Mouse (Mus musculus): ENCODE data around the gene Trp53bp1. TPM values are rescaled to one million over a fixed set of nuclear protein-coding genes. Genes with fewer than 3 reads are reported as not detected.

The Trp53bp1 gene
- total and polyA plus RNA-seq, 3 experiments: 38.0 to 68.7 (median 55.2) TPM

DNA sequence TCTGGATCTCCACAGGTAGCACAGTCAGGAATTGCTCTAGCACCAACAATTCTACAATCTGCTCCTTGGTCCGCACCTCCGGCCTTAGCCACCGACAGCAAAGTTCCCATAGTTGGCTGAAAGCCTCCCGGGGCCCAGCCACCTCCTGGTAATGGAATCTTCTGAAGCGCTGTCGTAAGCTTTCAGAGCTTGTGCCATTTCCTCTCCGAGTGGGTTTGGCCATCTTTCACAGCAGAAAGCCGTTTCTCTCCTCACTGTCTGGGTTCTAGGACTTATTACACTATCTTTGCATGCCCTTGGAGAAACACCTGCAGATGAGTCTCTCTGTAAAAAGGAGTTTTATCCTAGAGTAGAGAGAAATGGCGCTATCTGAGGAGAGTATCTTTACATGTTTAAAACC, 101.3 kb downstream of the Trp53bp1 start:
- Histone ChIP-seq H3K36me3 (replicated peaks in 1 of 2; ENCODE audit: control insufficient read depth in 1 of 2, insufficient read depth in 1 of 2, low read length in 1 of 2) (peaks cover 23 to 47% of the 10 kb centered on the region in 2 experiments), H3K27ac (ENCODE audit: insufficient read depth, low read depth) (no peak overlapping the region), H3K9me3 (replicated peaks; ENCODE audit: low read length) (no peaks in the 10 kb centered on the region), H3K9ac (ENCODE audit: insufficient read depth, low read depth) (peak overlapping the region; percentile 87), H3K4me2 (ENCODE audit: insufficient read depth, low read depth, poor library complexity, severe bottlenecking) (peak overlapping the region; percentile 94), H3K4me3 (replicated peaks in 1 of 3; ENCODE audit: low read depth in 2 of 3, low read length in 2 of 3, poor library complexity in 1 of 3) (peak overlapping the region; percentile 55 to 87 (median 70)), H3K27me3 (replicated peaks) (no peaks in the 10 kb centered on the region), H3K4me1 (ENCODE audit: control insufficient read depth in 1 of 2, insufficient read depth in 2 of 2) (peaks cover 4 to 32% of the 10 kb centered on the region in 2 experiments; a peak in 3 of 4 replicates), H3K79me2 (replicated peaks; ENCODE audit: control insufficient read depth, extremely low read depth, insufficient read depth, poor library complexity, severe bottlenecking) (peaks cover 24% of the 10 kb centered on the region)
- dilution Hi-C loops (cut with MboI; ENCODE audit: extremely low pct_ligation_motif_present, extremely low pct_unique_long_range_greater_than_20kb, low sequenced_read_pairs): no loop called here
- in situ Hi-C loops (cut with MboI; ENCODE audit: low pct_ligation_motif_present, low pct_unique_long_range_greater_than_20kb, low sequenced_read_pairs): no loop called here
- TF ChIP-seq USF2 (conservative IDR thresholded peaks at IDR 0.05; ENCODE audit: low read depth, low read length) (no peak), MYC (IDR thresholded peaks at IDR 0.05; ENCODE audit: low read depth, low read length) (no peak), NRF1 (IDR thresholded peaks at IDR 0.05; ENCODE audit: low read depth, low read length) (0 out of 2 replicates have a peak, but pooled peaks have one; percentile 21), CHD1 (IDR thresholded peaks at IDR 0.05; ENCODE audit: low read depth, low read length) (0 out of 2 replicates have a peak, but pooled peaks have one; percentile 43), SIN3A (IDR thresholded peaks at IDR 0.05; ENCODE audit: low read length) (peak; percentile 19), BHLHE40 (IDR thresholded peaks at IDR 0.05; ENCODE audit: low read depth, low read length) (no peak), JUND (conservative IDR thresholded peaks at IDR 0.05; ENCODE audit: low read depth, low read length) (no peak), MAFK (IDR thresholded peaks at IDR 0.05; ENCODE audit: insufficient replicate concordance, low read length) (no peak), ZMIZ1 (IDR thresholded peaks at IDR 0.05; ENCODE audit: low read depth, low read length) (no peak), ZNF384 (IDR thresholded peaks at IDR 0.05; ENCODE audit: low read depth, low read length) (no peak), ZKSCAN1 (IDR thresholded peaks at IDR 0.05; ENCODE audit: borderline replicate concordance, low read depth, low read length) (no peak), JUN (IDR thresholded peaks at IDR 0.05; ENCODE audit: insufficient read depth, low read depth, low read length) (no peak), RCOR1 (conservative IDR thresholded peaks at IDR 0.05; ENCODE audit: low read depth, low read length) (no peak), EP300 (IDR thresholded peaks at IDR 0.05; ENCODE audit: low read length) (peak; percentile 43; the same call in 1 of the 2 replicates), CHD2 (IDR thresholded peaks at IDR 0.05; ENCODE audit: low read length) (0 out of 2 replicates have a peak, but pooled peaks have one; percentile 13), MXI1 (IDR thresholded peaks at IDR 0.05; ENCODE audit: low read depth, low read length) (no peak)
- peak; percentile 32 for DNase-seq (ENCODE audit: extremely low read depth)

DNA sequence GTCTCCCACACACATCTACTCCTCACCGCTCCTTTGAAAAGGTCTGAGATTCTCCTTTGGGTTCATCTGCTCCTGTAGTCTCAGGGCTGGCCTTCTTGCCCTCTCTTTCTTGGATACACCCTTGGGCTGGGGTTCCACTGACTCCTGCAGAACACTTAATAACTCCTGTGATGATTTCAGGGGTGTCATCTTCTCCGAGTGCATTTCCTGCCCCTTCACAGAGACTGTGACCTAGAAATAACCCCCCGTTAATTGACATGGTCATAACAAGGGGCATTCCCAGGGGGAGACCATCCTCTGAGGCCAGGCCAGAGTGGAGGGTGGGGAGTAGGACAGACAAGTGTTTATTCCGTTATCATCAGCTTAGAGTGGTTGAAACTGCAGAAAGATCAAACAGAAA, 102.0 kb downstream of the Trp53bp1 start:
- in situ Hi-C loops (cut with MboI; ENCODE audit: low pct_ligation_motif_present, low pct_unique_long_range_greater_than_20kb, low sequenced_read_pairs) (no loop called here), dilution Hi-C loops (cut with MboI; ENCODE audit: extremely low pct_ligation_motif_present, extremely low pct_unique_long_range_greater_than_20kb, low sequenced_read_pairs) (no loop called here)
- peak overlapping the region; percentile 87; the same call in 1 of the 2 replicates for H3K9ac ChIP-seq (ENCODE audit: insufficient read depth, low read depth)
- H3K36me3 ChIP-seq (replicated peaks in 1 of 2; ENCODE audit: control insufficient read depth in 1 of 2, insufficient read depth in 1 of 2, low read length in 1 of 2): peaks cover 19 to 47% of the 10 kb centered on the region in 2 experiments
- no peak overlapping the region for H3K27ac ChIP-seq (ENCODE audit: insufficient read depth, low read depth)
- TF ChIP-seq MEF2A (IDR thresholded peaks at IDR 0.05; ENCODE audit: borderline replicate concordance, low read depth, low read length) (no peak), CHD2 (IDR thresholded peaks at IDR 0.05; ENCODE audit: low read length) (no peak), MXI1 (IDR thresholded peaks at IDR 0.05; ENCODE audit: low read depth, low read length) (no peak), BHLHE40 (IDR thresholded peaks at IDR 0.05; ENCODE audit: low read depth, low read length) (no peak), ZKSCAN1 (IDR thresholded peaks at IDR 0.05; ENCODE audit: borderline replicate concordance, low read depth, low read length) (no peak), NRF1 (IDR thresholded peaks at IDR 0.05; ENCODE audit: low read depth, low read length) (no peak), RAD21 (IDR thresholded peaks at IDR 0.05; ENCODE audit: low read depth, low read length) (no peak), ZMIZ1 (IDR thresholded peaks at IDR 0.05; ENCODE audit: low read depth, low read length) (no peak), ETS1 (conservative IDR thresholded peaks at IDR 0.05; ENCODE audit: low read depth, low read length) (no peak), UBTF (IDR thresholded peaks at IDR 0.05; ENCODE audit: low read depth, low read length) (no peak)
- H3K27me3 ChIP-seq (replicated peaks): no peaks in the 10 kb centered on the region
- peaks cover 4 to 32% of the 10 kb centered on the region in 2 experiments; a peak in 3 of 4 replicates for H3K4me1 ChIP-seq (ENCODE audit: control insufficient read depth in 1 of 2, insufficient read depth in 2 of 2)
- H3K79me2 ChIP-seq (replicated peaks; ENCODE audit: control insufficient read depth, extremely low read depth, insufficient read depth, poor library complexity, severe bottlenecking): peaks cover 24% of the 10 kb centered on the region
- peak overlapping the region; percentile 23 to 70 (median 55) for H3K4me3 ChIP-seq (replicated peaks in 1 of 3; ENCODE audit: low read depth in 2 of 3, low read length in 2 of 3, poor library complexity in 1 of 3)
- peak overlapping the region; percentile 94 for H3K4me2 ChIP-seq (ENCODE audit: insufficient read depth, low read depth, poor library complexity, severe bottlenecking)
- H3K9me3 ChIP-seq (replicated peaks; ENCODE audit: low read length): no peaks in the 10 kb centered on the region
- DNase-seq (ENCODE audit: extremely low read depth): no peak
